Mouse (Mus musculus) right cerebral cortex, postnatal 14 days (tissue): ENCODE results near the gene Ptrh2.

ENCODE experiments used
- DNase-seq: peaks from one replicate; pipeline ENCODE4 v3.0.0; 2022

The Ptrh2 gene

GRCm38 (mm10) chr11:86683395-86684125 is at the start of gene Ptrh2, which contains the start of gene Vmp1:
Gene Ptrh2 (plus strand): TSS chr11:86683985.
Gene Vmp1 (minus strand): TSS chr11:86683836.
- peak; percentile 94 for DNase-seq

DNA sequence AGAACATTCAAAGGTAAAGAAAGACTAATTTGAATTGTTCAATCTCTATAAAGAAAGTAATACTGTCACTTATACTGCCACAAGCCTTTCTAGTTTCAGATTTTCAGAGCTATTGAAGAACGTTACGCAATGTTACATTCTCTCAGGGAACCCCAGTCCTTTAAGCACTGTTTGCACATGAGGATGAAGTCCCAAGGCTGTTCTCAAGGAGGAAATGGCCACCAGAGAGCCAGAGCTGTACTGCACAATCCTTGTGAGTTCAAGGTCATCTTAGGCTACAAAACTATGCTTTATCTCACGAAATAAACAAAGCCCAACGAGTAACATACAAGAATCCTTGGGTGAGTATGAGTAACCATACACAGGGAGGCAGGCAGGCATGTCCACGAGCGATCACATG is 49.4 kb upstream of the Ptrh2 start:
- no peak for DNase-seq

DNA sequence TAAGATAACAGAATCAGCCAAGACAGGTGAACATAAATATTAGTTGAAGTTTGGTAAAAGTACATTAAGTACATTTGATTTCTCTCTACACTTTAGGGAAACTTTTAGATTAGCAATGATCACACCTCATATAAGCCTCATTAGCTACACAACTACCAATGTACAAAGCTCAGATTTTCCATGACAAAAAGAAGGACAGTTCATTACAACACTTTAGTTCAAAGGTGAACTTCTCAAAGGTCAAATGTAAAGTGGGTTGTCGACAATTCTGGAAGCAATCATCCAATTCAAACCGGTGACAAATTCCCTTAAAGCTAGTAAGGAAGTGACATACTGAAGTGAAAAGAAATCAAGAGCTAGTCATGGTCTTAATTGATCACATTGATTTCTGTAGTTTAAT is 46.1 kb upstream of the Ptrh2 start:
- DNase-seq = no peak

DNA sequence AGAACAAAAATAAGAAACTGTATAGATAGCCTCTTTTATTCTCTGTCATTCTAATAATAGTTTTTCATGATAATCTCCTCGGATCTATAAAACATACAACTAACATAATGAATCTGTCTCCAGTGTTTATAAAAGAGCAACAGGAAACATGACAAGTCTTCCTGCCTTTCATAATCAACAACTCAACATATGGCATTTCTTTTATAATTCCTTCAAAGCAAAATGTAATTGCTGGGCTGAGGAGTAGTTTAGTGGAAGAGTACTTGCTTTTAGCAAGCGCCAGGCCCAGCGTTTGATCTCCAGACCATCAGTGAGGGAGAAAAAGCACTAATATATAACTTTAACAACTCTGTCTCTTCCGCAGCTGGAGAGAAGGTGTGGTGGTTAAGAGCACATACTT is 42.1 kb upstream of the Ptrh2 start:
- DNase-seq = no peak

DNA sequence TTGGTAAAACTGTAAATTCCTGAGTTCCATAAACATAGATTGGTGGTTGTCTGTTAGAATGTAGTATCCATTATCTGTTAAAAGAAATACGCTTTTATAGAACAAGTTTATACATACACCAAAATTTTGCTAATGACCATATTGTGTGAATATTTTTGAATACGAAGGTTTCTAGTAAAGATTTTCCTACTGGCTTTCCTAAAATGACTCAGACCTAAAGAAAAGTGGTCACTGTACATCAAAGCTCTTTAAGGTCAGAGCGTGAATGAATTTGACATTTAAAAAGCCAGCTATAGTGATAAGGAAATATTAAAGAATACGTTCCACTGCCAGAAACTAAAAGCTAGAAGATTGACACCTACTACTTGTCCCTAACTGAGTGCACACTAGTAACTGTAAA is 39.2 kb upstream of the Ptrh2 start:
- DNase-seq = no peak

GRCm38 (mm10) chr11:86646136-86646834 is 37.5 kb upstream of the Ptrh2 start:
- no peak for DNase-seq

DNA sequence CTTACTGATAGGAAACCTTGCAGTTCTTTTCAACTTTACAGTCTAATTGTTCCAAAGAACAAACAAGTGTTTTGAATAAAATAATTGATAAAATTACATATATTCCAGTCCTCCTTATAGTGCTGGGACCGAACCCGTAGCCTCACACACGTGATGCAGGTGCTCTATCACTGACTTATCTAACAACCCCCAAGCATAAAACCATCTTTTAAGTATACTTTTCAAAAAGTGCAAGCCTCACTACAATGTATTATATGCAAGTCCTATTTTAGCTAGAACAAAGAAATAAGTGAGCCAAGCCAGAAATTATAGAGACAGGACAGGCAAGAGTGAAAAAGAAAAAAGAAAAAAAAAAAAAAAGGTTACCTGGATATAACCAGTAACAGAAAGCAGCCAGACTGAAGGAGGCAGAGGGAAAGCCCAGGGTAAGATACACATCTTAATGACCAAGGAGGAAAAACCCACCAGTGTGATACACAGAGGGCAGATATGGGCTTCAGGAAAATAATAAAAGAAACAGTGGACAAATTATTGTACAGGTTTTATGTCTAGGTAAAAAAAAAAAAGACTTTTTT is 36.8 kb upstream of the Ptrh2 start:
- no peak for DNase-seq

- DNase-seq = no peak
Measured at GRCm38 (mm10) chr11:86647706-86648447, 35.9 kb upstream of the Ptrh2 start.

GRCm38 (mm10) chr11:86649542-86649941 is 34.2 kb upstream of the Ptrh2 start:
- no peak for DNase-seq

DNA sequence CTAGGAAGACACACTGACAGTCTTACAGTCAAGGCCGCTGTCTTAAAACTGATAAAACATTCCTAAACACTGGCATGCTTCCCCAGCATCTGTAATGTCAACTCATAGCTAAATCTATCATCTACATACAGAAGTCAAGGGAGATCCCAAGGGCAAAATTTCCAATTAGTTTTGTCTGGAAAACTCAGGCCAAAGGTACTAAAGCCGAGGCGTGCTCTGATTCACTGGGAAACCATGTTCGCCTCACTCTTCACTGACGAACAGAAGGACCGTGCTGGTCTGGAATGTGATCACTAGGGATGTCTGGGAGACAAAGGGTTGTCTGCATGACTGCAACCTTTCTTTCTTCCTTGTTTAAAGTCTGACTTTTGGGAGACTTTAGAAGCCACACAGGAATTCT is 33.1 kb upstream of the Ptrh2 start:
- no peak for DNase-seq

- no peak for DNase-seq
Measured at GRCm38 (mm10) chr11:86652578-86652979, 31.2 kb upstream of the Ptrh2 start.

- no peak for DNase-seq
Measured at GRCm38 (mm10) chr11:86653446-86653845, 30.3 kb upstream of the Ptrh2 start.

GRCm38 (mm10) chr11:86654096-86654495 is 29.7 kb upstream of the Ptrh2 start:
- no peak for DNase-seq

GRCm38 (mm10) chr11:86655671-86656070 is 28.1 kb upstream of the Ptrh2 start:
- no peak for DNase-seq

DNA sequence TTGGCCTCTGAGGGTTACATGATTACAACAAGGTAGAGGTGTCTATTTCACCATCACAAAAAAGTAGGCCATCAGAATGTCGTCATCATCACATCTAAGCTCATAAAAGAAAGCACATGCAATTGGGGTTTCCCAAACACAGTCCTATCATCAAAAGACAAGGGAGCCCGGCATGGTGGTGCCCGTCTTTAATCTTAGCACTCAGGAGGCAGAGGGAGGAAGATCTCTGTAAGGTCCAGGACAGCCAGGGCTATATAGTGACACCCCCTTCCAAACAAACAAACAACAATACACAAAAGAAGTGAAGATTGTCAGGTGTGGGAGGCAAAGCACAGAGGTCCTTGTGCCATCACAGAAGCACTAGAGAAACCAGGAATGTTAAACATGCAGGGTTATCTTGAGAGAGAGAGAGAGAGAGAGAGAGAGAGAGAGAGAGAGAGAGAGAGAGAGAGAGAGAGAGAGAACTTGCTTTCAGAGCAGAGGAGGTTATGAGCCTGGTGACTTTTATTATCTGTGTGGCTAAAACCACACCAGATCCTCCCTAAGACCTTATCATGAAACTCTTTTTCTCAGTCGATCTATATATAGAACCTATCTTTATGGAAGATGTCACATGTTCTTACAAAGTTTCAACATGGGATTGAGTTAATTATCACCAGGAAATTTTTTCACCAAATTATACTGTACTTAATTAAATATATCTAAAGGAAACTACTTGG is 26.8 kb upstream of the Ptrh2 start:
- DNase-seq = no peak

- DNase-seq = no peak
Measured at GRCm38 (mm10) chr11:86657863-86658262, 25.9 kb upstream of the Ptrh2 start.

DNA sequence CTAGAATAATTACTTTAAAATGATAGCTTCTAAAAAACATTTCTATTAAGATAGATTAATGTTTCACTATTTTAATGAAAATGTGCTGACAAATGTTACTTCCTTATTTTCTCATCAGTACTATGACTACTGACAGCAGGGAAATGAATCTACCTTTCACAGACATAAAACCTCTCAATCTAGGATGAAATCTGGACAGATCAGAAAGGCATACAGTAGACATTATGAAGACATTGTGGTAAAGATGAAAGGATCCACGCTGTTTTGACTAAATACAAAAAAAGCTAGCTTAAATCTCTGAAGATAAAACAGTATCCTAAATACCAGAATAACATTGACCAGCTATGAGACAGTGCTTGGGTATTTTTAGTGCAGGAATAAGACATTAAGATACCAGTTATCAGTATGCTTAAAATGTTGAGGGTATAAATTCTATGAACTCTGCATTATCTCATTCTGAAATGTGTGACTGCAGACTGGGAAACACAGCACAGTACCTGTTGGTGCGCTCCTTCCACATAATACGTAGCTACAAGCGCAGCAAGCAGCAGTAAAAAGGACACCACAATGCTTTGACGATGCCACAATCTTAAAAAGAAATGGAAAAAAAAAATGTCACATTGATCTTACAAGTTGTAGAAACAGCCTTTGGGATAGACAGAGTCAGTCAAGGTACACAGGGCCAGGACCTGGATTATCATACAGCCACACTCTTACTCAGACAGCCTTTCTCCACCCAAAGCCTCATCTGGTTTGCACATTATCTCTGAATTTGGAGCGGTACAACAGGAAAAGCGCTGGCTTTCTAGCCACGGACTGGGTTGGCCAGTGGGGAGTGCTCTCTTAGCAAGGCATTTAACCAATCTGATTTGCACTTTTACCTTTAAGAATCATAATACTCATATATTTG is 20.5 kb upstream of the Ptrh2 start:
- DNase-seq = no peak

- no peak for DNase-seq
Measured at GRCm38 (mm10) chr11:86663977-86664376, 19.8 kb upstream of the Ptrh2 start.

- no peak for DNase-seq
Measured at GRCm38 (mm10) chr11:86664406-86664805, 19.4 kb upstream of the Ptrh2 start.

- no peak for DNase-seq
Measured at GRCm38 (mm10) chr11:86667553-86667952, 16.2 kb upstream of the Ptrh2 start.

DNA sequence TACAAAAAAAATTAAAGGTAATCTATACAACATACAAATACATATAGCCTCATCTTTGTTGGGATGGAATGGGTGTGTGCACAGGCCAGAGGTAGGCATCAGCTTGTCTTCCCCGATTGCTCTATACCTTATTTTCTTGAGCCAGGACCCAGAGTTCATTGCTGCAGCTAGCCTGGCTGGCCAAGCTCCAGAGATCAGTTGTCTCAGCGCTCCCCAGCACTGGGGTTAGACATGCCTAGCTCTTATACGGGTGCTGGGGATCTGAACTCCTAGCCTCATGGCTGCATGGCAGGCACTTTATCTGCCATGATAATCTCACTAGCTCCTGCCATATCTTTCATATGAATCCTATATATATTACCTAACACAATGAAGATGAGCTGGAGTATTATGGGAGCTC is 15.6 kb upstream of the Ptrh2 start:
- no peak for DNase-seq
